Mouse (Mus musculus): ENCODE measurements around the gene Plcl1. TPM values are rescaled to one million over a fixed set of nuclear protein-coding genes. Genes with fewer than 3 reads are reported as not detected.
A peak's percentile ranks its signal among the peaks of the same experiment; 100 is the strongest.

The Plcl1 gene
- total RNA-seq, 2 experiments from 2014 or later, result 32.0 to 34.7 TPM

- no peak overlapping the region for H3K27ac ChIP-seq
- no peak for TF ChIP-seq CTCF (conservative IDR thresholded peaks at IDR 0.05)
- H3K4me3 ChIP-seq, result no peak overlapping the region
- no peak for DNase-seq (ENCODE audit: low spot score in 2 of 2)
Measured at GRCm38 (mm10) chr1:55565933-55566332, 160.2 kb downstream of the Plcl1 start.

DNA sequence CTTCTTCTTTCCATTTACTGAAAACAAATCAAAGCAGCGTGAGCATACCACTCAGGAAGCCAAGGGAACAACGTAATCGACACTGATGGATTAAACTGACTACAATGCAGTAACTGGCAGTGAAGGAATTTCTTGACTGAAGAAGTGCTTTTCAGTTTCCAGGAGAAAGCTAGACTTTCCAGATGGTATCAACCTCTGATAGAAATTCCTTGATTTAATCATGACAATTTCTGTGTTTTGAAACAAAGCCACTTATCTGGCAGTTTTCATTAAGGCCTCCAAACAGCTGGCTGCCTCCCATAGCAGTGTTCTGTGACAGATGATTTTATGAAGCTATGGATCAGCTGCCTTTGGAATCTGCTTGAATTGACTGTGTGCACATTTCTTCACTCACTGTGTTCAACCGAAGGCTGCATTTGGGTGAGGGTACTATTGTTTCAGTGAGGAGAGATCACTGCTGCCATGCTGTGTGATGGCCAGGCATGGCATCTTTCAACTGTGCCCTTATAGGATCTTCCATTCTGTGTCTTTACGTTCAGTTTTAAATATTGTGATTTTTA is 162.2 kb downstream of the Plcl1 start:
- TF ChIP-seq CTCF (conservative IDR thresholded peaks at IDR 0.05), result no peak

DNA sequence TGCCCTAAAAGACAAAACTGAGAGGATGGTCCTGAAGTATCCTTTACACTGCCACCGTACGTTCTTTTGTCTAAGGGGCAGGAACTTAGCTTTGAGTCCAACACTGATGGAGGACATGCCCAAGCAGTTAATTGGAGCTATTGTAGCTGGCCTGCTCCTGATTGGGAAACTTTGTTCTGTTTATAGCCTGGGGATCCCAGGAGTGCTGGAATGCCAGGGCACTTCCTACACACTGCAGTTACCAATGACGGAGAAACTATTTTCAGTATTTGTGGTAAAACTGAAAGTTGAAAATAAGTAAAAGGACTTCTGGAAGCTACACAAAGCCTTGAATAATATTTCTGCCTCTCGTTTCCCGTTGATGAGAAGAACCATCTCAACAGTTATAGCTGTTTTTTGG is 164.5 kb downstream of the Plcl1 start:
- Histone ChIP-seq H3K27ac (no peak overlapping the region), H3K4me3 (no peak overlapping the region)
- no peak for DNase-seq (ENCODE audit: low spot score in 2 of 2)
- no peak for TF ChIP-seq CTCF (conservative IDR thresholded peaks at IDR 0.05)

More for the DNA sequence above, 162.2 kb downstream of the Plcl1 start:
- no peak overlapping the region for H3K27ac ChIP-seq
- H3K4me3 ChIP-seq, result no peak overlapping the region
- DNase-seq (ENCODE audit: low spot score in 2 of 2), result no peak

GRCm38 (mm10) chr1:55571399-55571798 is 165.7 kb downstream of the Plcl1 start:
- no peak overlapping the region for H3K27ac ChIP-seq
- no peak for TF ChIP-seq CTCF (conservative IDR thresholded peaks at IDR 0.05)
- DNase-seq (ENCODE audit: low spot score in 2 of 2), result no peak
- no peak overlapping the region for H3K4me3 ChIP-seq

- no peak for TF ChIP-seq CTCF (conservative IDR thresholded peaks at IDR 0.05)
- Histone ChIP-seq H3K4me3 (no peak overlapping the region), H3K27ac (no peak overlapping the region)
- no peak for DNase-seq (ENCODE audit: low spot score in 2 of 2)
Measured at GRCm38 (mm10) chr1:55572202-55572601, 166.5 kb downstream of the Plcl1 start.

GRCm38 (mm10) chr1:55572664-55573063 is 166.9 kb downstream of the Plcl1 start:
- no peak for DNase-seq (ENCODE audit: low spot score in 2 of 2)
- Histone ChIP-seq H3K27ac (no peak overlapping the region), H3K4me3 (no peak overlapping the region)
- no peak for TF ChIP-seq CTCF (conservative IDR thresholded peaks at IDR 0.05)

- H3K4me3 ChIP-seq, result no peak overlapping the region
- no peak for TF ChIP-seq CTCF (conservative IDR thresholded peaks at IDR 0.05)
- no peak for DNase-seq (ENCODE audit: low spot score in 2 of 2)
Measured at GRCm38 (mm10) chr1:55575916-55576315, 170.2 kb downstream of the Plcl1 start.

DNA sequence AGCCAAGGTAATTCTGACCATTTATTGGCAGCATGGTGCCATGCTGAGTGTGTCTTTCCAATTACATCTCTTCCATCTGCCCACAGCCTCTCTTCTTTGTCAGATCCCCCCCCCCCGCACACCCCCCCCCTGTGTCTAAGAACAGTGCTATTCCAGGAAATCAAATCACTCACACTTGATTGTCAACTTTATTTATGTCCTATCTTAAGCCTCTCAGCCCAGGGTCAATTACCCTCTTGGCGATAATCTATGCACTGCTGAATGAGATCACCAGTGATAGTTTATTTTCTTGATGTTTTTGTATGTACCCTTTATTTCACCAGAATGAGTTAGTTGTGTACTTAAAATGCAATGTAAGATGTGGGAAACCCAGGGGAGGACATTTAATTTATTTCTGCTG is 176.0 kb downstream of the Plcl1 start:
- DNase-seq (ENCODE audit: low spot score in 2 of 2), result no peak
- no peak overlapping the region for H3K27ac ChIP-seq
- TF ChIP-seq CTCF (conservative IDR thresholded peaks at IDR 0.05), result no peak
- H3K4me3 ChIP-seq, result no peak overlapping the region

More at GRCm38 (mm10) chr1:55575916-55576315, 170.2 kb downstream of the Plcl1 start:
- H3K27ac ChIP-seq, result no peak overlapping the region

DNA sequence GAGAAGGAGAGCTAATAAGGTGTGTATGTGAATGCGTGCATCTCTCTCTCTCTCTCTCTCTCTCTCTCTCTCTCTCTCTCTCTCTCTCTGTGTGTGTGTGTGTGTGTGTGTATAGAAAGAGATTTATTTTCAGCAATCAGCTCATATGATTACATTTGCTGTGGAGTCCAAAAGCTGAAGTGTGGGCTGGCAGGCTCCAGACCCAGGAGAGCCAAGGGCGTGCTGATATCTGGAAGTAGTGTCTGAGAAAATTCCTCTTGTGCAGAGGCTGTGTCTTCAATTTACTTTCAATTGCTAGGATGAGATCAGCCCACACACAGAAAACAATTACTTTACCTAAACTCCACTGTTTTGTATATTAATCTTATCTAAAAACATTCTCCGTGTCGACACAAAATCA is 179.7 kb downstream of the Plcl1 start:
- no peak overlapping the region for H3K4me3 ChIP-seq
- H3K27ac ChIP-seq, result no peak overlapping the region
- no peak for TF ChIP-seq CTCF (conservative IDR thresholded peaks at IDR 0.05)
- DNase-seq (ENCODE audit: low spot score in 2 of 2), result no peak

DNA sequence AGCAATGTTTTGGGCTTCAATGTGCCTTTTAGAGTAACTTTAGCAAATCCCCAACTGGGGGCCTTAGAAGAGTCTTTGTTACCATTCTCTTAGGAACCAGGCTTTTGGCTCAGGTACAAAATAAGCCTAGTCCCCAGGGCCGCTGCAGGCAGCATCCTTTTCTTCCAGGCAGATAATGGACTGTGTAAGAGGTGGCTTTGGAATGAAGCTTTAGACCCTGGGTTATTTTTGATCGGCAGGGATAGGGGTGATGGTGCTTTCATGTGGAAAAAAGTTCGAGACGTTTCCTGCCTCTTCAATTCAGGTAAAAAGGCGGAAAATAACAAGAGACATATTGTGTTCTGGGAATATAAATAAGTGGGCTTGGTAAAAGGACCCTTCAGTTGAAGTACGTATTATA is 182.4 kb downstream of the Plcl1 start:
- no peak for DNase-seq (ENCODE audit: low spot score in 2 of 2)
- Histone ChIP-seq H3K4me3 (no peak overlapping the region), H3K27ac (no peak overlapping the region)
- TF ChIP-seq CTCF (conservative IDR thresholded peaks at IDR 0.05), result no peak

- no peak for TF ChIP-seq CTCF (conservative IDR thresholded peaks at IDR 0.05)
- Histone ChIP-seq H3K27ac (no peak overlapping the region), H3K4me3 (no peak overlapping the region)
- DNase-seq (ENCODE audit: low spot score in 2 of 2), result no peak
Measured at GRCm38 (mm10) chr1:55590047-55590446, 184.3 kb downstream of the Plcl1 start.

GRCm38 (mm10) chr1:55600496-55600895 is 194.8 kb downstream of the Plcl1 start:
- peak in 1 of 2 experiments; percentile 23 for DNase-seq (ENCODE audit: low spot score in 2 of 2)

GRCm38 (mm10) chr1:55604593-55604992 is 198.9 kb downstream of the Plcl1 start:
- H3K27ac ChIP-seq, result no peak overlapping the region
- no peak for DNase-seq (ENCODE audit: low spot score in 2 of 2)
- no peak for TF ChIP-seq CTCF (conservative IDR thresholded peaks at IDR 0.05)
- H3K4me3 ChIP-seq, result no peak overlapping the region

More at GRCm38 (mm10) chr1:55600496-55600895, 194.8 kb downstream of the Plcl1 start:
- no peak overlapping the region for H3K4me3 ChIP-seq
- H3K27ac ChIP-seq, result no peak overlapping the region
- TF ChIP-seq CTCF (conservative IDR thresholded peaks at IDR 0.05), result no peak

- Histone ChIP-seq H3K4me3 (no peak overlapping the region), H3K27ac (no peak overlapping the region)
- TF ChIP-seq CTCF (conservative IDR thresholded peaks at IDR 0.05), result no peak
- no peak for DNase-seq (ENCODE audit: low spot score in 2 of 2)
Measured at GRCm38 (mm10) chr1:55605450-55605849, 199.7 kb downstream of the Plcl1 start.
